Mouse (Mus musculus) fibroblast of lung, adult 2 months (primary cell): ENCODE data around the gene Patz1.
A peak's percentile ranks its signal among the peaks of the same experiment; 100 is the strongest.

ENCODE experiments used
- DNase-seq: peaks from one replicate; pipeline ENCODE4 v3.0.0-alpha.2; 2011; ENCODE audit warnings: low read depth

Gene Patz1

DNA sequence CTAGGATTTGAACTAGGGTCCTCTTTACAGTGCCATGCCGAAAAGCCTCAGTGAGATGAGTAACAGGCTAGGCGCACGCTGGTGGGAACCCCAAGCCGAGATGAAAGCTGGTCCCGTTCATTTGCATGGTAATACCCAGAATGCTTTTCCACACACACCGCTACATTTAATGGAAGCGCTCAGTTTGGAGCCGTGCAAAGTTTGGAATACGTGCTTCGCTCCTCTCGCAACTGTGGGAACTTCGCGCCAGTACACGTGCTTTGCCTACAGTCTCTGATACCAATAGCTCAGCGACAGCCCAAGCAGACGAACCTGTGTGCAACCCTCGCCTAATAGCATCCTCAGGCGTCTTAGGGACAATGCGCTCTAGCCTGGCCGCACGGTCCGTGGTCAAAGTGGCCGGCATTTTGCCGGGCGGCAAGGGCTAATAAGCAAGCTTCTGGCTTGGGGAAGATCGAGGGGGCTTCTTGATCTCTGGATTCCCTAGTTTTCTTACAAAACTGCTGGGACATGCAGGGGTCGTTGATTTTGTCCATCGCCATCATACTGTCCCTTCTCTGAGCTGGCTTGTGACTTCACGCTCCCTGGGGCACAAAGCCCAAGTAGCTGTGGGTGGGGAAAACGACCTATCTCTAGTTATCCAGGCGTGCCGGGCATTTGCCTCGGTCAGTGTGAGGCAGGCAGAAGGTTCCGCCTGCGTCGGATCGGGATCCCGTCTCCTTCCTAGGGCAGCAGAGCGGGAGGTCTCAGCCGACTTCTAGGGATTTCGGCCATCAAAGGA, at the start of gene Patz1:
Gene Patz1 (plus strand): TSS at position 354 of the 781 bp plus-strand sequence.
- DNase-seq, result no peak

- no peak for DNase-seq
These were observed 46.3 kb upstream of the Patz1 start for GRCm38 (mm10) chr11:3242395-3242794.

- no peak for DNase-seq
These were observed 44.9 kb upstream of the Patz1 start for GRCm38 (mm10) chr11:3243771-3244170.

GRCm38 (mm10) chr11:3247387-3247786, 41.3 kb upstream of the Patz1 start:
- DNase-seq, result no peak

GRCm38 (mm10) chr11:3259537-3259936, 29.1 kb upstream of the Patz1 start:
- DNase-seq, result no peak

DNA sequence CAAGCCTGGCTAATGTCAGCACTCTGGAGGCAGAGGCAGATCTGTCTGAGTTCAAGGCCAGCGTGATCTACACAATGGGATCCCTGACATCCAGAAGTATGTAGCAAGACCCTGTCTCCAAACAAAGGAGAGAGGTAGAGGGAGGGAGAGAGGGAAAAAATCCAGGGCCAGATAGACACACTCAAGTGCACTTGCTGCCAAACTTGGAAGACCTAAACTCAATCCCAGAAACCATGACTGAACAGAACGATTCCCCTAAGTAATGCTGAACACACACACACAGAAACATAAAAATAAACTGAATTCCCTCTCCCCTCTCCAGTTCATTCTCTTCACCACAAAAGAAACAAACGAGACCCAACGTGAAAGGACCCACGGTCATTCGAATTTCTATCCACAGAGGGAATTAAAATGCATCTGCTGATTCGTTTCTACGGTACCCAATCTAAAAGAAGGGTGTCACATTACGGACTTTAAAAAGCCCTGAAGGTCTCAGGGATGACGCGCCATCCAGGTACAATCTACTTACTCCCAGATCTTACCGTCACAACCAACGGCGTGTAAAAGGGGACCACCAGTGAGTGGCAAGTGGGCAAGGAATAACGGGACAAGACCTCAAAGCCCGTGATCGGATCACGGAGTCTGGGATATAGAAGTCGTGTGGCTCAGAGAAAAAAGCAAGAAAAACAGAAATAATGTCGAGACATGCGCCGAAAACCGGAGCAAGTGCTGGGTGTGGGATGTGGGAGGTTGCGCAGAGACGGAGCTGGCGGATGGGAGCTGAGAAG, 23.2 kb upstream of the Patz1 start:
- DNase-seq, result no peak

DNA sequence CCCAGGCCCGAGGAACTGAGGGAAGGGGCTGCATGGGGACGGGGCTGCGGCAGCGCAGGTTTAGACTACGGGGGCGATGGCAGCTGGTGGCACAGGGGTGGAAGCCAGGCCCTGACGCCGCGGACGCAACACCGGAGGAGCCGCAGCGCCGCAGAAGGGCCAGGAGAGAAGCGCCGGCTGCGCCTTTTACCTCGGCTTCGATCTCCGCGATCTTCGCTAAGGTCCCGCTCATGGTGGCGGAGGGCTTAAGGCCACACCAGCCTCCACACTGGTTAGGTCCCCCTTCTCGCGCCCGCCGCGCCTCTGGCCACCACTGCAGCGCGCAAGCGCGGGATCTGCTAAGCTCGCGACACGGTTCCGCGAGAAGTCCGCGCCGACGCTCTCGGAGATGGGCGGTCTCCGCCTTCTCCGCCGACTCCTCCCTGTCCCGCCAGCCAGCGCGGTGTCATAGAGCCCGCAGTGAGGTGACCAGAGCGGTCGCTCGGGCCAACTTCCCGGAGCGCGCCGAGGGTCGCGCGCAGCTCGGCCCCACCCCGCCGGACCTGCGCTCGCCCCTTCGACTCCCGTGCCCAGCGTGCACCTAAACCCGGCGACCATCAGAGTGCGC, 22.5 kb upstream of the Patz1 start, which contains the start of gene Drg1:
Gene Drg1 (minus strand): TSS at position 337 of the 607 bp plus-strand sequence.
- DNase-seq, result peak; percentile 85

DNA sequence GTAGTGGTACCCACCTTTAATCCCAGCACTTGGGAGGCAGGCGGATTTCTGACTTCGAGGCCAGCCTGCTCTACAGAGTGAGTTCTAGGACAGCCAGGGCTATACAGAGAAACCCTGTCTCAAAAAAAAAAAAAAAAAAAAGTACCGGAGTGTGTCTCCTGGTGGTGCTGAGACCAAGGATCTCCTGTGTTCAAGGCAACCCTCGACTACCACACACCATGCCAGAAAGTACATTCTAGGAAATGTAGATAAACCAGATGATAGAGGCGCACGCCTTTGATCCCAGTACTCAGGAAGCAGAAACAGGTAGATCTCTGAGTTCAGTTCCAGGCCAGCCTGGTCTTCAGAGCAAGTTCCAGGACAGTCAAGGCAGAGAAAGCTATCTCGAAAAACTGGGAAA, 21.5 kb upstream of the Patz1 start:
- DNase-seq, result no peak

GRCm38 (mm10) chr11:3269241-3269640, 19.4 kb upstream of the Patz1 start:
- DNase-seq, result no peak

DNA sequence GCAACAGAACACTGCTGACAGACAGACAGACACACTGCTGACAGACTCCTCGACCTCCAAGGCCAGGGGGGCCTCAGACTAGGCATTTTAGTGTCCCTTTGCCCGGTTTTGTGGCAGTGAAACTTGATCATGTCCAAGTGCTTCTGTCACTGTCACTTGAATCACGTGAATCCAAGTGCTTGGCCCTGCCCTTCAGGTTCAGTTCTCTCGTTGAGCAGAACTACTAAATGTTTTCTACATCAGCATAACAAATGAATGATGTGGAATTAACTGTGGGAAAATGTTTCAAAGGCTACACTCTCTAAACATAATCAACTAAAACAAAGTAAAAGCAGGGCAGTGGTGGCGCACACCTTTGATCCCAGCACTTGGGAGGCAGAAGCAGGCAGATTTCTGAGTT, 10.3 kb upstream of the Patz1 start:
- no peak for DNase-seq

DNA sequence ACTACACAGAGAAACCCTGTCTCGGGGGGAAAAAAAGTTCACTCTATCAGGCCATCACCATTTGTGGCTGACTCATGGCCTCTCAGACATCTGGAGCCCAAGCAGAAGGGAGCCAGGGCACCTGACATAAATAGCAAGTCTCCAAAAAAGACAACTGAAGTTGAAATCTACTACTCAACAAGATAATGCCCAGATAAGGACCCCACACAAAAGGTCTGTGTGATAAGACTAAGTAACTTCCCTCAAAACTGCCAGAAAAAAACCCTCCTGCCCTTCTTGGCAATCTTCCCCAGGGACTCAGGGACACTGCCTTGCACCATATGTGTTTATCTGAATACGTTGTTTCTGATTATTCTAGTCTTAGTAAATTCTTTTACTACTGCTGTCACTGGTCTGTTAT, 8.9 kb upstream of the Patz1 start:
- DNase-seq, result no peak

GRCm38 (mm10) chr11:3282887-3283286, 5.8 kb upstream of the Patz1 start:
- no peak for DNase-seq

DNA sequence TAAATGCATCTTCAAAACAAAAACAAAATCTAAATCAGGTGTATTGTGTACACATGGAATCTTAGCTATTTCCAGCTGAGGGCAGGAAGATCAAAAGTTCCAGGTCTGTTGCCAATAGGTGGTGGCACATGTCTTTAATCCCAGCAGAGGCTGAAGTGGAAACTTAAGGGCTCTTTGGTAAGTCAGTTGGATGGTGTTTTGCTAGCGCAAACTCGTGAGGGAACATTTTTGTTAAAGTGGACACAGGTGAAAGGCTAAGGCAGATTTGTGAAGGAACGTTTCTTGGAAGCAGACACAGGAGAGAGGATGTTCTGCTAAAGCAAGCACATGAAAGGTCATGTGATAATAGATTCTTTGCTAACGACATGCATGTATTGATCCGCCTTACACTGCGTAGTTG, 5.0 kb upstream of the Patz1 start:
- DNase-seq, result no peak

DNA sequence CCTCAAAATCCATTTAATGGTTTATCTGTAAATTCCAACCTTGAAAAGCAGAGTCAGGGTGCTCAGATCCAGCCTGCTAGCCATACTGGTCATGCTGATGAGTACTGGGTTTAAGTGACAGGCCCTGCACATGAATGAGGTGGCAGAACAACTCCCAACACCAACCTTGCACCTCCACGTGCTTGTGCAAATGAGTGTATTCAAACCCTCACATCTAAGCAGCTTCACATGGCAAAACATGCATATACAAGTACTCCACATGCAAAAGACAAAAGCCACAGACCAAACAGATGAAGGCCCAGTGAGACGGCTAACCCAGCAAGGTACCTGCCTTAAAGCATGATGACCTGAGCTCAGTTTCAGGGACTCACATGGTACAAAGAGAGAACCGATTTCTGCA, 2.7 kb upstream of the Patz1 start:
- no peak for DNase-seq

DNA sequence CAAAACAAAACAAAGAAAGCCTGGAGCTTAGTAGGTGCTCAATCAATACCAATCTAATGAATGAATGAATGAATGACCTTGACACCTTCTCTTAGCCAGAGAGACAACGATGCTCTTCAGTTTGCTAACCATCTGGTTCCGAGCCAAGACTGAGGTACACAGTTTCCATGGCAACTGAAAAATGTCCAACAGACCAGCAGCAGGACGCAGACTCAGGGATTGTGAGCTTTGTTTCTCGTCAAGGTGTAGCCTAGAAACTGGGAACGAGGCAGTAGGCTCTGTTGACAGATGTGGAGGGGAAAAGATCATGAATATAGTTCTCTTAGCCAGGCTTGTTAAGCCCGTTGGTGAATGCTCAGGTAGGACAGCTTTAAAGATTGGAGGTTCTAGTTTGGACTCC, 1.5 kb upstream of the Patz1 start:
- no peak for DNase-seq

DNA sequence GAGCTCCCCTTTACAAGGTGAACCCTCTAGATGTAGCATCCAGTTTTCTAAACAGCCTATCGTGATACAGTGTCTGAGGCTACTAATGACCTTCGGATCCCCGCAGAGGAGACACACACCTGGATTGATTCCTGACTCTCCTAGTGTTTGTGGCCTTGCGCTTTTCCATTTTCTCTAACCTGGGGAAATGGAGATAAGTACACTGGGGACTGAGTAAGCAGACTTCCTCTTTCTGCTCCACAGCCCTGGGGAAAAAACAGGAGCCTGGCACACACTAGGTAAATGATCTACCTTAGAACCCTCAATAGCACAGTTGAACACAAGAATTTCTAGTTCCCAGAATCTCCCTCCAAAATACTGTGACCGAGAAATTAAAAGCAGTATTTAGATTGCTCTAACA, 753 bp upstream of the Patz1 start:
- no peak for DNase-seq

DNA sequence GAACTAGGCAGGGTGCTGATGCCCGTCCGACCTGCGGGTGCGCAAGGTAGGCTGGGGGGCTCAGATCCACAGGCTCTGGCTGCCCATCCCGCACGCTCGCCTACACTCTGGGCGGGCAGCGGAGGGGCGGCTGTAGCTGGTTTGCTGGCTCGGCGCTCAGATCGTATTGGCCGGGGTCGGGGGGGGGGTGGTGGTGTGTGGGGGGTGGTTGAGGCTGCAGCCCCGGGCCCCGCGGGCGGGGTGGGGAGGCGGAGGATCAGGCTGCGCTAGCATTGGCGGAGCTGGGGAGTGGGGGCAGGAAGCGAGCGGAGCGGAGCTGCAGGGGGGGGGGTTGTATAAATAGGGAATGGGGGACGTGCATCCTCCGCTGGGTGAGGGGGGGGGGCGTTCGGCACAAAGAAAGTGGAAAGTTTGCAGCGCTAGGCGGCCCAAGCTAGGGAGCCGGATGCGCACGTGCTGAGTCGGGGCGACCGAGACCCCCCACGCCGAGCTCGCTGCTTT, 678 bp downstream of the Patz1 start:
- no peak for DNase-seq

- DNase-seq, result no peak
These were observed 1.3 kb downstream of the Patz1 start for GRCm38 (mm10) chr11:3289803-3290639.

GRCm38 (mm10) chr11:3290640-3291310, 2.1 kb downstream of the Patz1 start:
- no peak for DNase-seq

DNA sequence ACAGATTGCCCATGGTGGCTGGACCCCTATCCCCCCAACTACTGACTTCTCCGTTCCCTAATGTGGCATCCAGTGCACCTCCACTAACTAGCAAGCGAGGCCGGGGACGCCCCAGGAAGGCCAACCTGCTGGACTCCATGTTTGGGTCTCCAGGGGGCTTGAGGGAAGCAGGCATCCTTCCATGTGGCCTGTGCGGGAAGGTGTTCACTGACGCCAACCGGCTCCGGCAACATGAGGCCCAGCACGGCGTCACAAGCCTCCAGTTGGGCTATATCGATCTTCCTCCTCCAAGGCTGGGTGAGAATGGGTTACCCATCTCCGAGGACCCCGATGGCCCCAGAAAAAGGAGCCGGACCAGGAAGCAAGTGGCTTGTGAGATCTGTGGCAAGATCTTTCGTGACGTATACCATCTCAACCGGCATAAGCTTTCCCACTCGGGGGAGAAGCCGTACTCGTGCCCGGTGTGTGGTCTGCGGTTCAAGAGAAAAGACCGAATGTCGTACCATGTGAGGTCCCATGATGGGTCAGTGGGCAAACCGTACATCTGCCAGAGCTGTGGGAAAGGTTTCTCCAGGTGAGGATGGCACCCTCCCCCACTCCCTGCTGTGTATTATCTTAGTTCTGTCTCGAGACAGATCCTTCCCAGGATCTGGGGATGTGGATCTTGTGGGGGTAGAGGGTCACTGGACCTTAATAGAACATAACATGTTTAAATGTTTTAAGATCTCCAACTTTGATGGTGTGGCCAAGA, 2.8 kb downstream of the Patz1 start:
- DNase-seq, result no peak

GRCm38 (mm10) chr11:3292062-3292421, 3.4 kb downstream of the Patz1 start:
- no peak for DNase-seq
